Mouse (Mus musculus) spleen, adult 18-20 months (tissue): ENCODE measurements around the gene Gm16223.

Source experiments
- DNase-seq, 2 experiments: peaks; one replicate each; pipeline ENCODE4 v3.0.0; 2022; ENCODE audit warnings: mixed read lengths in 2 of 2

Gm16223 gene

GRCm38 (mm10) chr5:42067476-42068187 lies at the start of gene Gm16223:
Gm16223 (plus strand) TSS chr5:42067960.
- DNase-seq, result no peak

- DNase-seq, result no peak
Measured at GRCm38 (mm10) chr5:42022029-42022428, 45.7 kb upstream of the Gm16223 start.

DNA sequence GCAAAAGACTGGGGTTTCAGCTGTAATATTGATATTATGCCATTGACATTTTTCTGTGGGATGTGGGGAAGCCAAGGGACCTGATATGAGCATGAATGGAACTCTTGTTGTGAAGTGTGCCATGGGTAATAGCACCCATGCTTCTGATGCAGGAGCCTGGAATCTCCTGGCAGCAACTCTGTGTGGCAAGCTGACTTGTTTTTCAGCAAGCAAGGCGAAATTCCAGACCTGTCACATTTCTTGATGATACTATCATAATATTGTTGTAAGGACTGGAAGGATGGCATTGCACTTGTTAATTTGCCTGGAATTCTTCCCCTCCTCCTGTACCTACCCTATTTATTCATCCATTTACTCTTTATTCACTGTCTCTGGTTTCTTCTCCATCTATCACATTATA lies 44.2 kb upstream of the Gm16223 start:
- no peak for DNase-seq

DNA sequence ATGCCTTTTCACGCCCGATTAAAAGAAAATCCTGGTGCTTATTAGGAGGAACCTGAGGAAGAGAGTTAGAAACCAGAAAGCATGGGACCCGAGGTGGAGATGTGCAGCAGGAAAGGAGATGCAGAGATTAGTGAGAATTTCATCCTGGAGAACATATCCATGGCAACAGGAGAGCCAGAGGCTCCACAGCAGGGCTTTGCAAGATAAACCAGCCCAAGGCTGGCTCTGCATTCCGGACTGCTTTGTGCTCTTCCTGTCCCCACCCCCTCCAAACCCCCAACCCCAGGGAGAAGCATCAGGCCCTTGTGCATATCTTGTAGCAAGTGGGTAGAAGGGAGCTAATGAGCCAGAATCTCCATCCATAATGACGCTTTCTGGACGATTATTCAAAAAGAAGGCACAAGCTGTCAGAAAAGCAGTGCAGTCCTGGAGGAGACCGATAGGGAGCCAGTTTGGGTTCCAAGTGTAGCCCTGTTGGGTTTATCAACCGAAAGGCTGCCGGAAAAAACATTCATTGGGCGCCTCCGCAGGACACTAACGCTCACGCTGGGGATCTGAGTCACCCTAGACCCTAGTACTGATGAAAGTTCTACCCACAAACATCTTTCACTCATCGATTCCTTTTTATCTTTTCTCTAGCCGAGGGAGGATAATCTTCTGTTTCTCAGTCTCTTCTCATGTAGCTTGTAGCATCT lies 31.2 kb upstream of the Gm16223 start:
- DNase-seq, result no peak

DNA sequence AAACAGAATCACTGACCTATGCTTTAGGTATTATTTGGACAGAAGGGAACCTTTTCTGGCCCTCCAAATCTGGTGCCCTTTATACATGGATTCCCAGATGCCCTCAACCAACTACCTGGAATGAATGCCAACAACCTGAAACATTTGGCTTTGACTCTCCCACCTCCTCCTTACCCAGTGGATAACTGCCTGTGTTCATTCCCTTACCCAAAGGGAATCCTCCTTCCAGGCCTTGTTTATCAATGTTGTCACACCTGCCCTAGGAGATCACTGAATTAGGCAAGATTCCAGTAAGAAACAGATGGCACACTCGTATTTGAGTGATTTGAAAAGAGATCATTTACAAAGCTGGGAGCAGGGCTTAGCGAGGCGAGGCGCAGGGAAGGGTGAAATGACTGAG lies 13.1 kb upstream of the Gm16223 start:
- no peak for DNase-seq

- no peak for DNase-seq
Measured at GRCm38 (mm10) chr5:42055151-42055550, 12.6 kb upstream of the Gm16223 start.

GRCm38 (mm10) chr5:42065090-42065489 lies 2.7 kb upstream of the Gm16223 start:
- no peak for DNase-seq

GRCm38 (mm10) chr5:42067075-42067474 lies 685 bp upstream of the Gm16223 start:
- no peak for DNase-seq

DNA sequence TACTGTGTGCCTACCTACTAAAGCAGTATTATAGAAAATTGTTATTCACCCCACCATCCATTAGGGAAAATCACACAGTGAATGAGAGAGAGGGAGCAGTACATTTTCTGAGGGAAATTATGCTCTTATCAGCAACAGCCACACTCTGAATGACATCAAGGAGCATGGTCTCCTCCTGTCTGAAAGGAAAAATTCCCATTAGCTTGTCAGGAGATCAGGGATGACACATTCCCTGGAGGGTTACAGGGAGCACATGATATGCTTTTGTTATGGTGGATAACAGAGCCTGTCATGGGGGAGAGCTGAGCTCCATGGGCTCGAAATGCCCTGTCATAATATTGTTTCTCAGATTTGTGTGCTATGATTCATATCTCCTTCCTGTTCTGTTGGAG lies 424 bp downstream of the Gm16223 start:
- no peak for DNase-seq

GRCm38 (mm10) chr5:42116586-42117346 lies 49.0 kb downstream of the Gm16223 start:
- DNase-seq, result no peak

- no peak for DNase-seq
Measured at GRCm38 (mm10) chr5:42125562-42125961, 57.8 kb downstream of the Gm16223 start.

GRCm38 (mm10) chr5:42155626-42156025 lies 87.9 kb downstream of the Gm16223 start:
- DNase-seq, result no peak

GRCm38 (mm10) chr5:42164731-42165130 lies 97.0 kb downstream of the Gm16223 start:
- DNase-seq, result no peak

GRCm38 (mm10) chr5:42166311-42166710 lies 98.6 kb downstream of the Gm16223 start:
- DNase-seq, result no peak

DNA sequence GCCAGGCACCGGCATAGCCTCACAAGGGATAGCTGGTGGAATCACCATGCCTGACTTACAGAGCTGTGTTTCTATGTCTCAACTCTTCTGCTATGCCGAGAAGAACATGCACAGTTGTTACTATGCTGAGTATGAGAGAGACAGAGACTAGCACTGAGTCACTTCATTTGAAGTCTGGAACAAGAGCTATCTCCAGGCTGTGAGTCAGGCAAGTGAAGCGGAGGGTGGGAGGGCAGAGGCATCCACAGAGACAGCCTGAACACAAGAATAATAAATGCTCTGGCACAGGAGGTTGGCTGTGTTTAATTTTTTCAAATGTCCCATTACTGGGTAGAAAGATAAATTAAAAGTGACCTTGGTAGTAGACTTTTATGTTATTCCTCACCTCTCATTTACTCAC lies 100.3 kb downstream of the Gm16223 start:
- no peak for DNase-seq

DNA sequence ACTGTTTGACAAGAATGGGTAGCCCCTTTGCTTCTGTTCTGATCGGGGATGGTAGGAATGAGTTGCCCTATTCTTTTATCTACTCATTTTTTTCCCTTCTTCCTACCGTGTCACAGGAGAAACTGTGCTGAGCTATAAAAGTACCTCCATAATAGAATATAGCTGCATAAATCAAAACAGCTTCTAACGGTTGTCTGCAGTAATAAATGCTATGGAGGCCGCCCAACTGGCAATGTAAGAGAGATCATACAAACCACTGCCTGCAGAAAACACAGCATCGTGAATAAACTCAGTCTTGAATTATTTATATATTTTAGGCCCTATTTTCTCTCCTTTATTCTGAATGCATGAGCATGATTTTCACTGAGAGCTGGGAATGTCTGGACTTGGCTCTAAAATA lies 101.0 kb downstream of the Gm16223 start:
- DNase-seq, result no peak

- no peak for DNase-seq
Measured at GRCm38 (mm10) chr5:42174109-42174508, 106.3 kb downstream of the Gm16223 start.

DNA sequence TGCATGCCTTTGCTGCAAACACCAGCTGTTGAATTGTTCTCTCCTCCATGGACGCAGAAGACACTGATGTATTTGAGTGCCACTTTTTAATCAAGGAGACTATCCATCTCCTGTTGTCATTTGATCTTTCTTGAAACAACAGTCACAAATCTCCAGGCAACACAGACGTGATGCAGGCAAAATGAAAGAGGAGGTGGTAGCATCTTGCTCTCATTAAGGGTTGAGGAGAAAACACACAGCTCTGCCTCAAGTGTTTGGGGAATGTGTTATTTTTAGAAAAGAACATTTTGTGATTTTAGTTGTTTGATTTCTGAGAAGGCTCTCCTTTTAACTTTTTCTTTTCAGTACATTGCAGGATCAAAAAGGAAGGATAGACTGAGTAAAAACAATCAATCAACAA lies 107.7 kb downstream of the Gm16223 start:
- DNase-seq, result no peak

GRCm38 (mm10) chr5:42198493-42198892 lies 130.7 kb downstream of the Gm16223 start:
- DNase-seq, result no peak

- no peak for DNase-seq
Measured at GRCm38 (mm10) chr5:42207456-42208122, 139.8 kb downstream of the Gm16223 start.

GRCm38 (mm10) chr5:42211554-42212338 lies 144.0 kb downstream of the Gm16223 start:
- DNase-seq, result no peak

- no peak for DNase-seq
Measured at GRCm38 (mm10) chr5:42212353-42212752, 144.6 kb downstream of the Gm16223 start.
